Mouse (Mus musculus): ENCODE measurements around the gene Sypl. TPM values are rescaled to one million over a fixed set of nuclear protein-coding genes. Genes with fewer than 3 reads are reported as not detected.

The Sypl gene
- polyA plus RNA-seq, 1 experiment, result 163 TPM

GRCm38 (mm10) chr12:33003339-33003965 is 49.8 kb downstream of the Sypl start:
- no peak for DNase-seq (ENCODE audit: low spot score)

DNA sequence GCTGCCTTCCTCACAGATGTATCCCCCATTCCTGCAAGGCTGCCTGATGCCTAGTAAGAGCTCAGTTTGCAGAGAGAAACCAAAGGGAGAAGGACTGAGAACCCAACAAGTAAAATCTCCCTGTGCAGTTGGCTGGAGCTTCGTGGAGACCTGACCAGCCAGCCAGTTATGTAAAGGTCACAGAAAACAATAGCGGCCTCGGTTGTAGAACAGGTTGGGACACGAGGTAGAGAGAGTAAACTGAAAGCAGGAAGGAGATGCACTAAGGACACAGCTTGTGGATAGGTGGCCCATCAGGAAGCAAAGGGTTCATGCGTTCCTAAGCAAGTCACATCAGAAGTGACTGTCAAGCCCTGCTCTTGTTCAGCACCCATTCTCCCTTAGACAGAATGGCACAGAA is 52.2 kb downstream of the Sypl start:
- DNase-seq (ENCODE audit: low spot score), result no peak

- no peak for DNase-seq (ENCODE audit: low spot score)
Observed at GRCm38 (mm10) chr12:33007176-33007575, 53.5 kb downstream of the Sypl start.

GRCm38 (mm10) chr12:33008305-33009110 is 54.8 kb downstream of the Sypl start:
- peak; percentile 65 for DNase-seq (ENCODE audit: low spot score)

DNA sequence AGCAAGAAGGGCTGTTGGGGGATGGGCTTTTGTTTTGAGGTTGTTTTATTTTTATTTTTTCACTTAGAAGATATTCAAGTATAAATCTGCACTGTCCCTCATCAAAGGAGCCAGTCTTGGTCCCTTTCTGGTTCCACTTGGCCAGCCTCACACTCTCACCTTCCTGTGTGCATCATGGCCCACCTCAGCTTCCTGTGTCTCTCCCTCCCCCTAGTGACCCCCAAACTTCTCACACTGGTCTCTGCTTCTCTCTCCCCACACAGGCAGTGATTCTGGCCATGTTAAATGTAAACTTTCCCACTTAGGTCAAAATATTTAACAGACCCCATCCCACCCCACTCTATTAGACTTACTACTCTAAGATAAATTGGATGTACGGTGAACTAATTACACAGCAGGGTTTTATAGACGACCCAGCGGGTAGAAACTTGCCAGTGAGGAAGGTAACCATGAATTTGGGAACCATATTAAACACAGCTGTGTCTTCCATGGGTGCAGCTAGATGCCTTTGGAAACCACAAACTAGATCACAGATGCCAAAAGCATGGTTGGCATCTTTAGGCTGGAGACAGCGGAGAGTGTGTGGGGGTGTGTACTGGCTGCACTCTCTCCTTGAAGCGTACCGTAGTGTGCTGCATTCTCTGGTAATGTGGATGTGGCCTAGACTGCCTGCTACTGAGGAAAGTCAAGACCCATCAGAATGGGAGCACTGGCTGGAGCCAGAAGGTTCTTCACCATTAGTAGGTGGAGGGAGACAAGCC is 55.7 kb downstream of the Sypl start:
- DNase-seq (ENCODE audit: low spot score), result no peak

DNA sequence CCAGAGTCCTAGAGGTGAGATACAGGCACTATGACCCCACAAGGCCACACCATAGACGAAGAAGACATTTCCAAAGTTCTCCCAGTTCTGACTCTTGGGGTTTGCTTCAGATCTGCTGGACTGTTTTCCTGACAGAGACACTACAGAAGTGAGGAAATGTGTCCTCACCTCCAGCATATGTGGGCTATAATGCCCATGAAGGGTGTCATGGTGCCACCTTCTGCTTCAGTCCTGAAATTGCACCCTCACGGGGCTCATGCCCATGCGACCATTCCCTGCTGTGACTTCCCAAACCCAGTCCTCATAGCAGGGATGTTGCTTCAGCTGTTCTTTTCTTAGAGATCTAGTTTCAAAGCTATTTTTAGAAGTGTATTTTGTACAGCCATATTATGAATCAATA is 56.3 kb downstream of the Sypl start:
- DNase-seq (ENCODE audit: low spot score), result no peak

DNA sequence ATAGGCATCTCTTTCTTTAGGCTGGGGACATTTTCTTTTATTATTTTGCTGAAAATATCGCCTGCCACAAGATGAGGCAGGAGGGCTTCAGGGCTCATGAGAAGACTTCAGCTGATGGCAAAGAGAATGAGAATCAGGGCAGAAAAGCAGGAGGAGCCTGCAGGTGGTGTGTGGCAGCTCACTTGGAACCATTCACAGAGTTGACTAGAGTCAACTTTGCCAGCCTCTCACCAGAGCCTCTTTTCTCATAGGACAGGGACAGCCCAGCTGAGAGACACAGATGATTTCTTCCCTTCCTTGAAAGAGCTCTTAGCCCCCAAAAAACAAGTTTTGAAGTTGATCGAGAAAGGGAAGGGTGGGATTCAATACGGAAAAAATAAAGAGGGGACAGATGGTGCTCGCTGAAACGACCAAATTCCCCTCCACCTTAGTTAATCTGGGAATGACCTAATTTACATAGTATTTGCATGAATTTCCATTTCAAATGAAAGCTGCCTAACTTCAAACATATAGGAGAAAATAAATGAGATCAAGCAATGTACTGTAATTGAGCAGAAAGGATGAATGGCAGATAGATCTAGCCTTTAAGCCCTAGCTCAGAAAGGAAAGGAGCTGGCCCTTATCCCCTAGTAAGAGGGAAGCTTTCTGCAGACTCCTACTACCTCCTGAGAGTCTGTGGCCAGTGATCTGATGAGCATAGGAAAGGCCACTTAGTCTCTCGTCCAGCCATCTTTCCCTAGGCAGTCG is 60.5 kb downstream of the Sypl start:
- DNase-seq (ENCODE audit: low spot score), result no peak

- DNase-seq (ENCODE audit: low spot score), result no peak
Observed at GRCm38 (mm10) chr12:33015103-33015502, 61.4 kb downstream of the Sypl start.

- DNase-seq (ENCODE audit: low spot score), result no peak
Observed at GRCm38 (mm10) chr12:33016824-33017705, 63.4 kb downstream of the Sypl start.

DNA sequence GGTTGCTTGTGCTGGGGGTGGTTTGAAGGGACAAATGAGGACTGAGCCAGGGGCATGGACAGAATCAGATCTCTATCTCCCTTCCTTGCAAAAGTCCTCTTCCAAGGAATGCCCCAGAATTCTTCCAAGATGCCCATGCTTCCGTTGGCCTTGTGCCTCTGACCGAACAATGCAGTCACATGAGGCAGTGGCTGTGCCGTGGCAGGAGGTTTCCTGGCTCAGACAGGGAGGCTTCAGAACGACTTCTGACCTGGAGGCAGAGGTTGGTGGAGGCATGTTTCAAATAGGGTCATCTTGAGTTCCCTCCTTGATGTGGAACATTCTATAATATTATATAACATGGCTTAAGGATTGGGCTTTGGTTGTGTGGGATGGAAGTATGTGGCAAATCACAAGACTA is 64.9 kb downstream of the Sypl start:
- DNase-seq (ENCODE audit: low spot score), result no peak

DNA sequence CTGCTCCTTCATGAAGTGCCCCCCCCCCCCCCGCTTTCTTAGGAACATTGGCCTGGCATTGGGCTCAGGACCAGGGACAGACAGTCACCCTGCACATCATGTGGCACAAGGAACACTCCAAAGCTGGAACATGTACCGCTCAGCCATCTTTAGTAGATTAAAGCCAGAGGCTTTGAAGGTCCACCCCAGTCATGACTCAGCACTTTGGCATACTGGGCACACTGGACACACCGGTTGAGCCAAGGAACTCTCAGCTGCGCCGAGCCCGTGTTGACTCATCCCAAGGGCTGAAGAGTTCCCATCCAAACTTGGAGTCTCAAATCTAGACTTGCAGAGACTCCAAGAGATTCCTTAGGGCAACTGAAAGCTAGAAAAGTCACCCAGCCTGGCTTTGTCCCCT is 66.3 kb downstream of the Sypl start:
- DNase-seq (ENCODE audit: low spot score), result peak; percentile 56

- no peak for DNase-seq (ENCODE audit: low spot score)
Observed at GRCm38 (mm10) chr12:33021140-33021539, 67.4 kb downstream of the Sypl start.

GRCm38 (mm10) chr12:33021751-33022150 is 68.1 kb downstream of the Sypl start:
- DNase-seq (ENCODE audit: low spot score), result no peak

DNA sequence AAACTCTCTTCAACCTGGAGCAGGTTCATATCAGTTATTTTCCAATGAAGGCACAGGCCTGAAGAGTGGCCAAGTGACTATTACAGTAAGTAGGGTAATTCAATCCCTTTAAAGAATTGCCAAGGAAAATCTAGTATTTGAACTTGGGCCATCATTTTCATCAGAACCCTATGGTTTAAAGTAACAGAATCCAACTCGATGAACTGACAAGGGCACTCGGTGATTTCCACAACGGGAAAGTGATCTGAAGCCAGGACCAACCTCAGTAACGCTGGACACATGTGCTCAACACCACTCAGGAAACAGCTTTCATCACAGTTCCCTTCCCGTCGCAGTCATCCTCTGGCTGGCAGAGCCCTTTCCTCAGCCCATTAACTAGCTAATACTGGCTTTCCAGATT is 70.8 kb downstream of the Sypl start:
- no peak for DNase-seq (ENCODE audit: low spot score)

- no peak for DNase-seq (ENCODE audit: low spot score)
Observed at GRCm38 (mm10) chr12:33027093-33027492, 73.4 kb downstream of the Sypl start.

DNA sequence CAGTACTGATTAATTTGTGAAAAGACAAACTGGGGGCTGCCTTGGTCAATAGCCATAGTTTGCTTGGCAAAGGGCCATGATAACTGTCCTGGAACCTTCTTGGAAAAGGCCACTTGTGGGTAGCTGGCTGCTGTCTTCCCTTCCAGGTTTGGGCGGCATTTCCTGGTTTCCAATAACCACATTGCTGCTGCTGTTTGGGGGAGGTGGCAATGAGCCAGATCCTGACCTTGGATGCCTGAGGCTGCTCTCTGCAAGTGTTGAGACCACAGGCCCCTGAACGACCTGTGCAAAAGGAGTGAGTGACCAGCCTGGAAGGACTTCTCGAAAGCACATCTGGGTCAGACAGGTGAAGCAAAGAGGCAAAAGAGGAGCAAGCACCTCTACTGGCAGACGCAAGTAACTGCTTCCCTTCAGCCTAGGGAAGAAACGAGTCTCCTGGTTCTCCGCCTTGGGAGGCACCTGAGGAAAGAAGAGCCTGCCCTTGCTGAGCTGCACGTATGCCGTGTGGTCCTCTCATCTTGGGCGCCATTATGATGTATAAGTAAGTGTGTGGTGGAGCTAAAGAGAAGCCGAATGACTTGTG is 74.5 kb downstream of the Sypl start:
- no peak for DNase-seq (ENCODE audit: low spot score)

DNA sequence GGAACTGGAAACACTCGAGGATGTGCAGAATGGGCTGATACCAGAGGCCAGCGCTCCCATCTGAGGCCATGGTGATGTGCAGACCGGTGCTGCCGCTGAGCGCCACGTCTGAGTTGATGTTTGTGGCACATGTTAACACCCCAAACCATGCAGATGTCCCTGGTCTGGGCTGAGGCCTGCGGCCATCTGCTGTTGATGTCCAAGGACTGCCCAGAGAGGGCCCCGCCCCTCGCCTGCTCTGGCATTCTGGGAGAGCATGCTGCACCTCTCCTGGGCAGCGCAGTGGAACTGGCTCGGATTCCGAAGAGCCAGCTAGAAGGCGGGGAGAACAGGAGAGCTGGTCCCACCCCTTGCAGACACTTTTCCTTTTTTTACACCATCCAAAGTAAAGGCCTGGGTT is 75.0 kb downstream of the Sypl start:
- no peak for DNase-seq (ENCODE audit: low spot score)

Measured in urinary bladder, adult 2 months (tissue).